Mouse (Mus musculus): ENCODE measurements around the gene Ticrr. TPM values are rescaled to one million over a fixed set of nuclear protein-coding genes. Genes with fewer than 3 reads are reported as not detected.
A peak's percentile ranks its signal among the peaks of the same experiment; 100 is the strongest.

Gene Ticrr
- polyA plus RNA-seq, 1 experiment from 2014 or later = 9.1 TPM

DNA sequence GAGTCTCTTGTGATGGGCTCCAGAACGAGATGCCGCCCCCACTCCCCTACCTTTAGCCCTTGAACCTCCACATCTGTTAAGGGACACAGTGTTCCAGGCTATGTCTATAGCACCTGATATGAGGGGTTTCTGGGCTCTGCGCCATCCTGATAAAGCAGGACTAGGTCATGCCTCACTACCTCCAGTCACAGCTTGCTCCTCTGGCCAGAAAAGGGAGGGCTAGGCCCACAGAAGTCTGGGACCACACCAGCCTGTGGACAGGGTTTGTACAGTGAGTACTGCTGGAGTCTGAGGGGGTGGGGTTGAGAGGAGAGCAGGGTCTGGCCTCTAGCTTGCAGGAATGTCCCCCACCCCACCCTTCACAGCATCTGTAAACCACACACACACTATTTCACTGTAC, 12.8 kb upstream of the Ticrr start:
- H3K27ac ChIP-seq = no peak overlapping the region

DNA sequence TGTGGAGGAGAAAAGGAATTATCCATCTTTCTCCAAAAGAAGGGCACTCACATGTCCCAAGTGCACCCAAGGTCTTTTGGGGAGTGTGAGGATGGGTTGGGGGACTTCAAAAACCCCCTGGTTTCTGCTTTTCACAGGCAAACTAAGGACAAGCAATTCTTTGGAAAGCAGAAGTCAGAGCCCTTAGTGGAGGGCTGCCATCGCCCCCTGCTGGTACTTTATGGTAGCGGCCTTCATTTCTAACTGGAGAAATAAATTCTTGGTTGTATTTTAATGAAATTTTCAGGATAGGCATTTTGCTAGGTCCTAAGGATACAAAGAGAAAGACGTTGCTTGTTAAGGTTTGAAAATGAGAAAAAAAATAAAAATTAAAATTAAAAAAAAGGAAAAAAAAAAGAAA, 11.0 kb upstream of the Ticrr start:
- ATAC-seq (ENCODE audit: low FRiP score, low read depth) = no peak
- no peaks in the 10 kb centered on the region for H3K9me3 ChIP-seq
- no peak overlapping the region for H3K27ac ChIP-seq
- no peaks in the 10 kb centered on the region for H3K27me3 ChIP-seq (replicated peaks)
- H3K36me3 ChIP-seq = no peaks in the 10 kb centered on the region
- H3K4me3 ChIP-seq = no peak overlapping the region
- 9% methylated on average over 3 of the region's 3 CpGs for WGBS
- no peak overlapping the region for H3K4me2 ChIP-seq (replicated peaks)
- no peak overlapping the region for H3K9ac ChIP-seq
- H3K4me1 ChIP-seq = no peaks in the 10 kb centered on the region

More for the DNA sequence above, 12.8 kb upstream of the Ticrr start:
- Histone ChIP-seq H3K9me3 (no peaks in the 10 kb centered on the region), H3K36me3 (no peaks in the 10 kb centered on the region), H3K4me2 (replicated peaks) (no peak overlapping the region), H3K4me1 (no peaks in the 10 kb centered on the region), H3K4me3 (no peak overlapping the region), H3K9ac (no peak overlapping the region), H3K27me3 (replicated peaks) (no peaks in the 10 kb centered on the region)
- 94% methylated on average over 3 of the region's 3 CpGs for WGBS
- no peak for ATAC-seq (ENCODE audit: low FRiP score, low read depth)

DNA sequence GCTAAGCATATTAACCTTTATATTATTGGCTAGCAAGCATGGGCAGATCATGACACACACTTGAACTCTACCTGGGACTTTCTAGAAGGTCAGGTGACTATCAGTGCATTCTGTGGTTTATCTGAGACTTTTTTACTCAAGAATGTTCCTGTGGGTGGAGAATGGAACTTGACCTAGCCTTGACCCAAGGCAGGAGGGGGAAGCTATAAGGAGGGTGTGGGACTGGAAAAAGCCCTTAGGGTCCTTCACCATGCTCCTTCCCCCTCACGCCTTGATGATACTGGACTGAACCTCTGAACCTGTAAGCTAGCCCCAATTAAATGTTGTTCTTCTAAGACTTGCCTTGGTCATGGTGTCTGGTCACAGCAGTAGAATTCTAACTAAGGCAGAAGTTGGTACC, 5.8 kb upstream of the Ticrr start:
- H3K4me2 ChIP-seq (replicated peaks) = no peak overlapping the region
- H3K27ac ChIP-seq = no peak overlapping the region
- H3K9me3 ChIP-seq = no peaks in the 10 kb centered on the region
- no peak for ATAC-seq (ENCODE audit: low FRiP score, low read depth)
- no peak overlapping the region for H3K9ac ChIP-seq
- 87% methylated on average over 1 of the region's 1 CpGs for WGBS
- H3K27me3 ChIP-seq (replicated peaks) = no peaks in the 10 kb centered on the region
- H3K4me1 ChIP-seq = peaks cover 2% of the 10 kb centered on the region
- no peak overlapping the region for H3K4me3 ChIP-seq
- H3K36me3 ChIP-seq = no peaks in the 10 kb centered on the region

DNA sequence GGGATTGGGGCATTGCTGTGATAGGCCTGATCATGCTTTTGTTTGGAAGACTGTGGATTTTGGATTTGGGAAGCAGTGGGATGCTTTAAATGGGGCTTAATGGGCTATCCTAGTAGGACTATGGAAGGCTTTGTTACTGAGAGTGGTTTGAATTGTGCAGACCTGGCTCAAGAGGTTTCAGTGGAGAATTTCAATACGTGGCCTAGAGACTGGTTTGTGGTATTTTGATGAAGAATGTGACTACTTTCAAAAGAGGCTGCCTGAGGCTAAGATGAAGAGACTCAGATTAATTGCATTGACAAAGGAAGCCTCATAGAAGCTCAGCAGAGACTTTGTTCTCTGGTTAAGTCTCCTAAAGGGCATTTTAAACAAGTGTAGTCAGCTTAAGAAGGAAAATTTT, 5.4 kb upstream of the Ticrr start:
- WGBS = 30% methylated on average over 1 of the region's 1 CpGs
- Histone ChIP-seq H3K4me3 (no peak overlapping the region), H3K27me3 (replicated peaks) (no peaks in the 10 kb centered on the region), H3K27ac (no peak overlapping the region), H3K4me1 (peaks cover 6% of the 10 kb centered on the region), H3K9ac (no peak overlapping the region), H3K36me3 (no peaks in the 10 kb centered on the region), H3K9me3 (no peaks in the 10 kb centered on the region), H3K4me2 (replicated peaks) (no peak overlapping the region)
- no peak for ATAC-seq (ENCODE audit: low FRiP score, low read depth)

DNA sequence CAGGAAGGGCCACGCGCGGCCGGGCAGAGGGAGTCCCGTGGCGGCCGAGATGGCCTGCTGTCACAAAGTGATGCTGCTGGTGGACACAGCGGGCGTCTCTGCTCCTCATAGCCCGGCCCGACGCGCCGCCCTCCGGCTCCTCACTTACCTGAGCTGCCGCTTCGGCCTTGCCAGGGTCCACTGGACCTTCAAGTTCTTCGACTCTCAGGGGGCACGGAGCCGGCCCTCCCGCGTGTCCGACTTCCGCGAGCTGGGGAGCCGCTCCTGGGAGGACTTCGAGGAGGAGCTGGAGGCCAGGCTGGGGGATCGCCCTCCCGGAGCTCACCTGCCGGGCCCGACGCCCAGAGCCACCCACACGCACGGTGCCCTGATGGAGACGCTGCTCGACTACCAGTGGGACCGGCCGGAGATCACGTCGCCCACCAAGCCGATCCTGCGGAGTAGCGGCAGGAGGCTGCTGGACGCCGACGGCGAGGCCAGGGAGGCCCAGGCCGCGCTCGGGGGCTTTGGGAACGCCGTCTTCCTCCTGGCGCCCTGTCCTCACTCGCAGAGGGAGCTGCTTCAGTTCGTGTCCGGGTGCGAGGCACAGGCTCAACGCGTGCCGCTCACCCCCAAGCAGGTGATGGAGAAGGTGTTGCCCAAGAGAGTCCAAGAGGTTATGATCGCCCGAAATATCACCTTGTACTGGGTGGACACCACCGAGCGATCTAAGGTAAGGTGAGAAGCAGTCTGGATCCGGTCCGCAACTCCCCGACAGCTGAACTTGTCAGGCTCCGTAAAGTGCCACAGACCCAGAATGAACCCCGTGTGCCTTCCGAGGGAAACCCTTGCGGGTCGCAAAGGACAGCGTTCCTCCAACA, 525 bp downstream of the Ticrr start:
- no peak overlapping the region for H3K27ac ChIP-seq
- peak; percentile 23 for ATAC-seq (ENCODE audit: low FRiP score, low read depth)
- peak overlapping the region; percentile 80 for H3K9ac ChIP-seq
- no peaks in the 10 kb centered on the region for H3K27me3 ChIP-seq (replicated peaks)
- H3K4me3 ChIP-seq = peak overlapping the region; percentile 92
- peaks cover 27% of the 10 kb centered on the region for H3K4me1 ChIP-seq
- H3K4me2 ChIP-seq (replicated peaks) = peak overlapping the region; percentile 99
- H3K36me3 ChIP-seq = peaks cover under 1% of the 10 kb centered on the region; the same call in 1 of the 2 replicates
- H3K9me3 ChIP-seq = no peaks in the 10 kb centered on the region
- WGBS = 1% methylated on average over 73 of the region's 73 CpGs

DNA sequence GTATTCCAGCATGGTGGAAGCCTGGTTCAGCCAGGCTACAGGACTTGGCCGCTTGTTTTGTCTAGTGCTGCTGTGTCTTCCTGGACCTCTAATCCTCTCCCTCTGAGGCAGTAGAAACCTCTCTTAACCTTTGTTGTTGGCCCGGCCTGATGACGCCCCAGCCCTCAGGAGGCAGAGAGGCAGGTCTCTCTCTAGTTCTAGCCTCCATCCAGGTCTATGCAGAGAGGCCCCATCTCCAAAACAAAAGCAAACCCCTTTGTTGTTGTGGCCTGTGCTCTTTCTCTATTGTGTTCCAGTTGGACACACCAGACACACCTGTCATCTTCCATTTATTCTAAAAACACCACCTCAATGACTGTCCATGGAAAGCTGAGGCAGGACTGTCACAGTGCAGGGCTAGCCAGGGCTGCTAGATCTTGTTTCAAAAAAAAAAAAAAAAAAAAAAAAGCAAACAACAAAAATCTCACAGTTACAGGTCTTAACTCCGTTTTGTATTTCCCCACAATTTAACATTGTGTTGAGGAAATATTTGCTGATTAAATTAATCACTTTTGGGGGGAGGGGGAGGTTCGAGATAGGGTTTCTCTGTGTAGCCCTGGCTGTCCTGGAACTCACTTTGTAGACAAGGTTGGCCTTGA, 1.4 kb downstream of the Ticrr start:
- Histone ChIP-seq H3K9ac (peak overlapping the region; percentile 80), H3K4me1 (peaks cover 27% of the 10 kb centered on the region), H3K27ac (no peak overlapping the region), H3K27me3 (replicated peaks) (no peaks in the 10 kb centered on the region), H3K36me3 (peaks cover 2% of the 10 kb centered on the region; the same call in 1 of the 2 replicates), H3K9me3 (no peaks in the 10 kb centered on the region), H3K4me3 (peak overlapping the region; percentile 92), H3K4me2 (replicated peaks) (peak overlapping the region; percentile 99)
- no peak for ATAC-seq (ENCODE audit: low FRiP score, low read depth)
- WGBS = 19% methylated on average over 5 of the region's 5 CpGs

DNA sequence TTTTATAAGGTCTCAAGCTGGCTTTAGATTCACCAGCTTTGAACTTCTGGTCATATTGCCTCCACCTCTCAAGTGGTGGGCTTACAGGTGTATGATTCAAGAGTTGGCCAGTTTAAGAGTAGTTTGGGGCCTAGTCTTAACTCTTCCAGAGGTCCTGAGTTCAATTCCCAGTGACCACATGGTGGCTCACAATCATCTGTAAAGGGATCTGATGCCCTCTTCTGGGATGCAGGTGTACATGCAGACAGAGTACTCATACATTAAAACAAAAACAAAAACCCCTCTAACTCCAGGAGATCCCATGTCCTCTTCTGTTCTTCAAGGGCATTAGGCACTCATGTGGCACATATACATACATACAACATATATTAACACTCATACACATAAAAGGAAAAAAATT, 6.7 kb downstream of the Ticrr start:
- Histone ChIP-seq H3K27me3 (replicated peaks) (no peaks in the 10 kb centered on the region), H3K4me1 (peaks cover 9% of the 10 kb centered on the region; the same call in 1 of the 2 replicates), H3K4me3 (no peak overlapping the region), H3K4me2 (replicated peaks) (no peak overlapping the region), H3K9me3 (no peaks in the 10 kb centered on the region), H3K9ac (no peak overlapping the region), H3K27ac (no peak overlapping the region), H3K36me3 (peaks cover 33% of the 10 kb centered on the region)
- ATAC-seq (ENCODE audit: low FRiP score, low read depth) = no peak

DNA sequence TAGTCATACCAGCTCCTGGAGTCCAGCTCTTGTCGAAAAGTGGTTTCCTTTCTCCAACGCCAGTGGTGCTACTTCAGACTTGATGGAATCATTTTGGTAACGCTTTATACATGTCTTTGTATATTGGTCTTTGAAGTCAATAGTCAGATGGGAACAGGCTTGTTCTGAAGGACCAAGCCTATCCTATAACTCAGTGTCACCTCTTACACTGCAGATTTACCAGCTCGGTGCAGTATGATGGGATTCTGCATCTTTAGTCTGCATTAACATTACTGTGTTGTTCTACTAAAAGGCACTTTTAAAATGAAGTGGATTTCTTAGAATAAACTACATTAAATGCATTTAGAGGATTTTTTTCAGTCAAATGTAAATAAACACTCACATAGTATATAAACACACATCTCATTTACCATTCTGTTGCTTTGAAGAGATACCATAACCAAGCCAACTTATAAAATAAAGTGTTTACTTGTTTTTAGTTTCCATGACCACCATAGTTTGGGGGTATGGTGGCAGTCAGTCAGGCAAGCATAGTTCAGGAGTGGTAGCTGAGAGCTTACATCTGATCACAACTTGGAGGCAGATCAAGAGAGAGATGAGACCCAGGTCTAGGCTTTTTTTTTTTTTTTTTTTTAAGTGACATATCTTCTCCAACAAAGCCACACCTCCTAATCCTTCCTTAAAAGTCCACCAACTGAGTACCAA, 11.1 kb downstream of the Ticrr start:
- Histone ChIP-seq H3K4me2 (replicated peaks) (no peak overlapping the region), H3K4me1 (no peaks in the 10 kb centered on the region), H3K27me3 (replicated peaks) (no peaks in the 10 kb centered on the region), H3K9me3 (no peaks in the 10 kb centered on the region), H3K27ac (no peak overlapping the region), H3K9ac (no peak overlapping the region), H3K36me3 (peaks cover 42% of the 10 kb centered on the region), H3K4me3 (no peak overlapping the region)
- 97% methylated on average over 4 of the region's 4 CpGs for WGBS
- ATAC-seq (ENCODE audit: low FRiP score, low read depth) = no peak

DNA sequence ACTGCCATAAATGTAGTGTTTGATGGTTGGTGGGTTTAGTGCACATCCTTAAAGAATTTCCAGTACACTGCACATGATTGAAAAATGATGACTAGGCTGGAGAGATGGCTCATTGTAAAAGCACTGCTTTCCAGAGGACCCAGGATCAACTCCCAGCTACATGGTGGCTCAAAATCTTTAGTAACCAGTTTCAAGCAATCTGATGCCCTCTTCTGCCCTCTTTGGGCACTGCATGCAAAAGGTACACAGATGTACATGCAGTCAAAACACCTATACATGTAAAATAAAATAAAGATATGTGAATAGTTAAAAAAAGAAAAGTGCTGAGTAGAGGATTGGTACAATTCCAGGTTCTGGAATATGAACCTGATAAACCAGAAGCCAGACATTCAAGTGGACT, 19.2 kb downstream of the Ticrr start:
- Histone ChIP-seq H3K9me3 (no peaks in the 10 kb centered on the region), H3K27me3 (replicated peaks) (no peaks in the 10 kb centered on the region), H3K9ac (no peak overlapping the region), H3K27ac (no peak overlapping the region), H3K4me2 (replicated peaks) (no peak overlapping the region), H3K36me3 (peaks cover 58% of the 10 kb centered on the region), H3K4me1 (no peaks in the 10 kb centered on the region), H3K4me3 (no peak overlapping the region)
- no peak for ATAC-seq (ENCODE audit: low FRiP score, low read depth)

DNA sequence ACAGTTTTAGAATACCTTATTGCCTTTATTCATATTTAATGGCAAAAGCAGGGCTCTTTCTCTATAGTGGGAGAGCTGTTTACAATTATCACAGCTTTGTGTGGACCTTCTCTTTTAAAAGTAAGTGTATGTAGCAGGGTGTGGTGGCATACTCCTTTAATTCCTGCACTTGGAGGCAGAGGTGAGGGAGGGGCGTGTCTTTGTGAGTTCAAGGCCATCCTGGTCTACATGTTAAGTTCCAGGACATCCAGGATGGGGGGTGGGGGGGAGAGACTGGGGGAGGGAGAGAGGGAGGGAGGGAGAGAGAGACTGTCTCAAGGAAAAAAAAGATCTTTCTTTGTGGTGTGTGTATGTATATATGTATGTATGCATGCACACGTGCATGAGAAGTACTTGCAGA, 20.2 kb downstream of the Ticrr start:
- no peaks in the 10 kb centered on the region for H3K4me1 ChIP-seq
- H3K27ac ChIP-seq = no peak overlapping the region
- H3K4me2 ChIP-seq (replicated peaks) = no peak overlapping the region
- H3K36me3 ChIP-seq = peaks cover 63% of the 10 kb centered on the region
- H3K9ac ChIP-seq = no peak overlapping the region
- no peaks in the 10 kb centered on the region for H3K9me3 ChIP-seq
- 93% methylated on average over 2 of the region's 2 CpGs for WGBS
- no peaks in the 10 kb centered on the region for H3K27me3 ChIP-seq (replicated peaks)
- ATAC-seq (ENCODE audit: low FRiP score, low read depth) = no peak
- H3K4me3 ChIP-seq = no peak overlapping the region

DNA sequence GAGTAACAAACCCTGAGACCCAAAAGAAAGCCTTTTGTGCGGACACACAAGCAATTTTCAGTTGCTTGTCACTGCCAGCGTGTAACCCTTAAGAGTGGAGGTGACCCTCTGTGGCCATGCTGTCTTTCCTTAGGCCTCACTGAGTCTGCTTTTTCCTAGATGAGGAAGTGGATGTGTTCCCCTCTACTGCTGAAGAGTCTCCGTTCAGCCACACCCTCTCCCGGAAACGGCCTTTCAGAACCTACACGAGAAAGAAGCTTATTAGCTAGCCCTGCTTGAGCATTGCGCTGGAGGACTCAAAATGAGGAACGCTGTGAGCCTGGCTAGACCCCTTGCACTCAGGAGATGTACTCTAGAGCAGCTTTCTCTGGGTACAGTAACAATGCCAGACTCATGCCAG, 36.5 kb downstream of the Ticrr start:
- 92% methylated on average over 8 of the region's 8 CpGs for WGBS
- Histone ChIP-seq H3K27me3 (replicated peaks) (no peaks in the 10 kb centered on the region), H3K27ac (no peak overlapping the region), H3K4me2 (replicated peaks) (no peak overlapping the region), H3K9me3 (no peaks in the 10 kb centered on the region), H3K4me3 (no peak overlapping the region), H3K4me1 (no peaks in the 10 kb centered on the region), H3K9ac (no peak overlapping the region), H3K36me3 (peaks cover 86% of the 10 kb centered on the region)
- ATAC-seq (ENCODE audit: low FRiP score, low read depth) = no peak

DNA sequence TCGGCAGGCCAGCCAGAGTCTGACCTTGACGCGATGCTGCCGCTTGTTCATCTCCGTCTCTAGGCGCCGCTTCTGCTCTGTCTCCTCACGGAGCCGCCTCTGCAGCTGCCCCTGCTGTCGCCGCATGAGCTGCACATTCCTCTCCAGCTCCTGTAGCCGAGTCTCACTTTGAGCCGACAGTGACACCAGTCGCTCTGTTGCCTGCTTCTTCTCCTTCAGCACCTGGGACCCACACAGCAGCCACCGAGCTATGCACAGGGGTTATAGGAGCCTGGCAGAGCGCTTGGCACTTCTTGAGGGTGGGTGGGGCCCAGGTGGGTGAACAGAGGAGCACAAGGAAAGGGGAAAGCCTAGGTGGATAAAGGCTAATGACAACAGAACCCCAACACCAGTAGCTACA, 42.8 kb downstream of the Ticrr start:
- H3K4me1 ChIP-seq = no peaks in the 10 kb centered on the region
- no peak overlapping the region for H3K9ac ChIP-seq
- H3K4me3 ChIP-seq = no peak overlapping the region
- no peaks in the 10 kb centered on the region for H3K27me3 ChIP-seq (replicated peaks)
- no peak for ATAC-seq (ENCODE audit: low FRiP score, low read depth)
- no peaks in the 10 kb centered on the region for H3K9me3 ChIP-seq
- WGBS = 88% methylated on average over 16 of the region's 16 CpGs
- H3K27ac ChIP-seq = no peak overlapping the region
- peaks cover 69% of the 10 kb centered on the region for H3K36me3 ChIP-seq
- H3K4me2 ChIP-seq (replicated peaks) = no peak overlapping the region

Measured in neural tube, embryonic 12.5 days (tissue).